30 mouse cellular contexts compared by ENCODE assay signal in the genomic region with DNA sequence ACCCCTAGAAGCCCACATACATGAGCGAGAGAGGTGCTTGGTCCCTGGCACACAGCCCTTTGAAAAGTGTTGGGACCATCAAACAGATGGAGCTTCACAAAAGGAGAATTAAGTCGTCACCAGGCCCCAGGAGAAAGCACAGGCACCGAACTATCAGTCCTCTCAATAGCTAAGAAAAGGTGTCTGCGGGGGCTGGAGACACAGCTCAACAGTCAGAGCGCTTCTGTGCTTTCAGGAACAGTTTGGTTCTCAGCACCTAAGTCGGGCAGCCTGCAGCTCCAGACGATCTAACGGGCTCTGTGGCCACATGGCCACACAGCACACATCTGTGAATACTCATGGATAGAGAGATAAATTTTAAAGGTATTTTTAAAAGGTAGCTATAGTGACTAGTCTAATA. TPM values are rescaled to one million over a fixed set of nuclear protein-coding genes. Genes with fewer than 3 reads are reported as not detected.
A peak's percentile ranks its signal among the peaks of the same experiment; 100 is the strongest.
DNase-seq lines count a peak whose midpoint lies in the region; ATAC-seq and TF ChIP-seq lines count a peak whose summit lies in the region.
"Had no signal": no experiment of that assay in that cellular context is flagged by ENCODE, and none has a peak within 500 bp of the region (broad histone marks: within the 10 kb centered on the region; RNA-seq: fewer than 3 reads in every experiment).

No protein-coding gene starts in this region.

- intact Hi-C loops in left cerebral cortex, adult 2 months (cut with DNase I), result no loop called here
- intact Hi-C loops in left cerebral cortex, postnatal 10 days (cut with DNase I), result no loop called here

- peak overlapping the region; percentile 8; the same call in 1 of the 2 replicates for H3K27ac ChIP-seq in left cerebral cortex, adult 2 months
- H3K27ac ChIP-seq: embryonic facial prominence, embryonic 10.5 days; embryonic facial prominence, embryonic 15.5 days; forebrain, embryonic 12.5 days; hindbrain, embryonic 13.5 days; kidney, embryonic 15.5 days; limb, embryonic 12.5 days; liver, embryonic 15.5 days; midbrain, embryonic 15.5 days; stomach, postnatal 0 days had no signal

- H3K4me3 ChIP-seq in left cerebral cortex, adult 2 months, result no peak overlapping the region
- H3K4me3 ChIP-seq: embryonic facial prominence, embryonic 10.5 days; embryonic facial prominence, embryonic 15.5 days; forebrain, embryonic 12.5 days; hindbrain, embryonic 13.5 days; kidney, embryonic 15.5 days; limb, embryonic 12.5 days; liver, embryonic 15.5 days; midbrain, embryonic 15.5 days had no signal

- no peak for TF ChIP-seq CTCF in left cerebral cortex, adult 2 months (IDR thresholded peaks at IDR 0.05)

- peak; percentile 24 to 37 for DNase-seq in frontal cortex, postnatal 36 days (ENCODE audit: low spot score in 2 of 2)
- DNase-seq in frontal cortex, postnatal 25 days (ENCODE audit: low spot score in 2 of 2), result no peak
- DNase-seq in left cerebral cortex, adult 2 months (ENCODE audit: extremely low spot score in 1 of 2, low spot score in 2 of 2), result peak in 1 of 2 experiments; percentile 30
- no peak for DNase-seq in left cerebral cortex, postnatal 10 days (ENCODE audit: extremely low spot score in 1 of 2, low spot score in 2 of 2)
- peak; percentile 31 for DNase-seq in right cerebral cortex, postnatal 25 days
- DNase-seq in right cerebral cortex, postnatal 10 days (ENCODE audit: low spot score in 2 of 2), result no peak
- DNase-seq: adrenal gland, adult 2 months; adrenal gland, postnatal 36 days; cerebellum, adult 8-10 months; cerebellum, postnatal 25 days; gastrocnemius, postnatal 25 days; heart, adult 18-20 months; heart, postnatal 4 days; kidney, adult 11 months; kidney, postnatal 25 days; lung, embryonic 14.5 days; lung, postnatal 14 days; thymus, adult 2 months; thymus, postnatal 36 days had no signal

- ATAC-seq in activated CD4-positive, CD25-positive, alpha-beta regulatory T cell, adult 4 months, result no peak
- ATAC-seq: CD4-positive, CD25-positive, alpha-beta regulatory T cell, adult 4 months; midbrain, embryonic 15.5 days had no signal

RNA-seq across cellular contexts. Expression of gene Idnk, which starts 28.8 kb away (rescaled TPM):
- 10 to 100 TPM; 31.2 to 31.6 TPM for total RNA-seq in left cerebral cortex, adult 2 months (2021)
- total RNA-seq in left cerebral cortex, postnatal 10 days (2021), result 10 to 100 TPM; 22.3 to 25.1 TPM
- 100 to 1,000 TPM; 250 to 265 TPM for polyA plus RNA-seq in activated CD4-positive, CD25-positive, alpha-beta regulatory T cell, adult 4 months (2017; shearing (Covaris generic))

RNA-seq across cellular contexts. Expression of gene Ubqln1, which starts 29.2 kb away (rescaled TPM):
- total RNA-seq in left cerebral cortex, adult 2 months (2021), result 100 to 1,000 TPM; 145 to 146 TPM
- 100 to 1,000 TPM; 128 to 135 TPM for total RNA-seq in left cerebral cortex, postnatal 10 days (2021)
- 10 to 100 TPM; 15.4 to 17.0 TPM for polyA plus RNA-seq in activated CD4-positive, CD25-positive, alpha-beta regulatory T cell, adult 4 months (2017; shearing (Covaris generic))

RNA-seq across cellular contexts. Expression of gene Hnrnpa0, which starts 57.9 kb away (rescaled TPM):
- total RNA-seq in left cerebral cortex, adult 2 months (2021), result 100 to 1,000 TPM; 120 to 128 TPM
- 100 to 1,000 TPM; 146 to 151 TPM for total RNA-seq in left cerebral cortex, postnatal 10 days (2021)
- 10 to 100 TPM; 20.5 to 32.4 TPM for polyA plus RNA-seq in activated CD4-positive, CD25-positive, alpha-beta regulatory T cell, adult 4 months (2017; shearing (Covaris generic))

Comparison
In these comparisons a context has a peak if more than half of its experiments do, and no peak if none do; other contexts are left out.
1. DNase-seq: peak in frontal cortex, postnatal 36 days (2 of 2) and right cerebral cortex, postnatal 25 days (single experiment); none in frontal cortex, postnatal 25 days (0 of 2), left cerebral cortex, postnatal 10 days (0 of 2) and right cerebral cortex, postnatal 10 days (0 of 2).